Mouse (Mus musculus) midbrain, embryonic 16.5 days (tissue): ENCODE results near the gene Ube2cbp. TPM values are rescaled to one million over a fixed set of nuclear protein-coding genes. Genes with fewer than 3 reads are reported as not detected.

Source experiments
- ATAC-seq: fragments of 200-750 bp; cut with Nextera tagmentation; 2 replicates; pipeline ENCODE4 v1.8.0; 2017; ENCODE audit warnings: moderate TSS enrichment
- H3K27ac ChIP-seq: fragments of 300-500 bp; sonication (generic); 2 replicates; pipeline ENCODE4 v1.5.1; 2014; ENCODE audit warnings: mild to moderate bottlenecking, low read length, mixed read lengths
- H3K27me3 ChIP-seq: fragments of 300-500 bp; sonication (generic); 2 replicates; pipeline ENCODE4 v1.6.1; 2014; ENCODE audit warnings: low read depth, low read length, mixed read lengths; ENCODE audit not compliant: control insufficient read depth, insufficient read depth
- H3K36me3 ChIP-seq: fragments of 300-500 bp; sonication (generic); 2 replicates; pipeline ENCODE4 v1.6.1; 2014; ENCODE audit warnings: mild to moderate bottlenecking, low read length, moderate library complexity, mixed read lengths; ENCODE audit not compliant: control insufficient read depth, insufficient read depth
- H3K4me1 ChIP-seq: fragments of 300-500 bp; sonication (generic); 2 replicates; pipeline ENCODE4 v1.6.1; 2014; ENCODE audit warnings: mild to moderate bottlenecking, low read length, mixed read lengths; ENCODE audit not compliant: control insufficient read depth, insufficient read depth
- H3K4me2 ChIP-seq: fragments of 300-500 bp; sonication (generic); 2 replicates; pipeline ENCODE4 v1.6.1; 2014; ENCODE audit warnings: mild to moderate bottlenecking, low read length, mixed read lengths
- H3K4me3 ChIP-seq: fragments of 300-500 bp; sonication (generic); 2 replicates; pipeline ENCODE4 v1.5.1; 2014; ENCODE audit warnings: low read depth, mild to moderate bottlenecking, low read length, moderate library complexity, mixed read lengths
- H3K9ac ChIP-seq: fragments of 300-500 bp; sonication (generic); 2 replicates; pipeline ENCODE4 v1.6.1; 2014; ENCODE audit warnings: low read depth, low read length, mixed read lengths
- H3K9me3 ChIP-seq: fragments of 300-500 bp; sonication (generic); replicated peaks from 2 replicates; pipeline ENCODE4 v1.6.1; 2014; ENCODE audit warnings: mild to moderate bottlenecking, low read length, mixed read lengths; ENCODE audit not compliant: control insufficient read depth, poor library complexity, severe bottlenecking
- WGBS: fragments of 180-500 bp; shearing (Covaris S2); extraction: QIAGEN DNeasy Blood & Tissue Kit; methylation state at CpG from one replicate; pipeline ENCODE4 v1.1.7; 2014; 5-methylcytosine and 5-hydroxymethylcytosine counted together
- polyA plus RNA-seq: library from polyadenylated mRNA; unstranded; fragments of >200 nt; fragmentation: Nextera tagmentation; extraction: Ambion mirVana; gene quantifications from 2 replicates; pipeline ENCODE4 v1.2.1, GENCODE M21; 2015

Gene Ube2cbp
- polyA plus RNA-seq, 1 experiment from 2014 or later, result 7.8 TPM

DNA sequence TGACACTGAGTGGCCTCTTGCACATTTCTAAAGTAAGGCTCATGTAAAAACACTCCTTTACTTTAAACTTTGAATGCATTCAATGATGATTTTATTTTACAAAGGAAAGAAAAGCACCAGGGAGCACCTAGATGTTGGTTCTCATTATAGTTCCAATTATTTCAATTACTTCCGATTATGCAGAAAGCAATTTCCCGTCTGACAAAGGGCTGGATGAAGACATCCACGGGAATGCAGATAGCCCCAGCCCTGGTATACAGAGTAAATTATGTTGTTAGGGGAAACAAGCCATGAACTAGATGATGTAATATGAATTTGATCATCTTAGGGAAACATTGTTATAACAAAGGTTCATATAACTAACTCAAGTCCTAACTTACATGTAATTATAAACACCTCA is 113.3 kb downstream of the Ube2cbp start:
- Histone ChIP-seq H3K9me3 (no peaks in the 10 kb centered on the region), H3K9ac (no peak overlapping the region), H3K27ac (no peak overlapping the region), H3K4me2 (no peak overlapping the region), H3K4me1 (no peaks in the 10 kb centered on the region), H3K27me3 (no peaks in the 10 kb centered on the region), H3K4me3 (no peak overlapping the region), H3K36me3 (no peaks in the 10 kb centered on the region)
- WGBS, result 57% methylated on average over 3 of the region's 3 CpGs
- ATAC-seq, result no peak

DNA sequence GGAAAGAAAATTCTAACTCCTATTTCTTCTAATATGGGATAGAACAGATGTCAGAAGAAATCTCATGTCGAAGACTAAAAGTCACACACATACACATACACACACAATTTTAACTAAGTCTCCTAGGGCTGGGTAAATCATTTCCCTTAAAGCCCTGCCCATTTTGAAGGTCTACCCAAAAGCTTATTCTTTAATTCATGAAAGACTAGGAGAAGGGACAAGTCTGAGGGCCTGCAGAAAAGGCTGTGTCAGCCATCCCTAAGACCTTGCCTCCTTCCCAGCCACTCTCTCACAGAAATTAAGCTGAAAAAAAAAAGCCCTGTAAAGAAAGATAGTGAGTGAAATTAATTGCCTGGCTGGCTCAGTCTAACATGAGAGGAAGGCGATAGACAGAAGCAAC is 128.0 kb downstream of the Ube2cbp start:
- Histone ChIP-seq H3K36me3 (no peaks in the 10 kb centered on the region), H3K9ac (no peak overlapping the region), H3K4me2 (no peak overlapping the region), H3K27ac (no peak overlapping the region), H3K4me1 (no peaks in the 10 kb centered on the region; the same call in 1 of the 2 replicates), H3K4me3 (no peak overlapping the region), H3K9me3 (no peaks in the 10 kb centered on the region), H3K27me3 (no peaks in the 10 kb centered on the region)
- 80% methylated on average over 2 of the region's 2 CpGs for WGBS
- ATAC-seq, result no peak

DNA sequence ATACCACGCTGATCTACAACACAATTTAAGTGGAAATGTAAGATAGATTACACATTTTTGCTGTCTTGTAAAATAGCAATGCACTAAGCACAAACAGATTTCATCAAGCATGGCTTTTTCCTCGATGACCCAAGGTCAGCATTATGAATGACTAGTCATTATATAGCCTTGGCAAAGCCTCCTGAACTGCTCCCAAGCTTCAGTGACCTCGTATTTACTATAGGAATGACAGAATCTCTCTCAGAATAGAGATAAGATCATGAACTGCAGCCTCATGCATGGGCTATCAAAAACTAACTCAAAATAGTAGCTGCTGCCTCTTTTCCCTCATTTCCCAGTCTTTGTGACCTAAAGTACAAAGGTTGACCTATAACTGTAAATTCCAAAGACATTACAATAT is 128.4 kb downstream of the Ube2cbp start:
- 79% methylated on average over 3 of the region's 3 CpGs for WGBS
- H3K9ac ChIP-seq, result no peak overlapping the region
- H3K4me2 ChIP-seq, result no peak overlapping the region
- no peaks in the 10 kb centered on the region for H3K36me3 ChIP-seq
- no peaks in the 10 kb centered on the region for H3K9me3 ChIP-seq
- no peak overlapping the region for H3K27ac ChIP-seq
- no peaks in the 10 kb centered on the region for H3K27me3 ChIP-seq
- no peak overlapping the region for H3K4me3 ChIP-seq
- ATAC-seq, result no peak
- H3K4me1 ChIP-seq, result no peaks in the 10 kb centered on the region; the same call in 1 of the 2 replicates

DNA sequence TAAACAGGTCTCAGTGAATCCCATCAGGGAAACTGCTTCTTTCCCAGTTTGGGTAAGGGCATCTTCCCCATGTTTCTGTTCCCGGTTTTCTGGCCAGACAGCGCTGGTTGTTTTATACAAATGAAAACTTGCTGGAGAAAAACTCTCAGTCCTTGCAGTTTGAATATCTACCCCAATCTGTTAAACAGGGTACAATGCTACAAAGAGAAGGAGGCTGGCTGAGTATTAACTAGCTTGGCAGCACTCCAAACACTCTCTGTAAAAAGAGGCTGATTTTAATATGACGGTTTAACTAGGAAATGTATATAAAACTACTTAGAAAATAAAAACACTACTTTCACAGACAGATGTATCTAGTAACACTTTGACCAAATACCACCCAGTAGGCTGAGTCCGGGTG is 129.2 kb downstream of the Ube2cbp start:
- no peak overlapping the region for H3K4me2 ChIP-seq
- H3K36me3 ChIP-seq, result no peaks in the 10 kb centered on the region
- no peaks in the 10 kb centered on the region; the same call in 1 of the 2 replicates for H3K4me1 ChIP-seq
- no peak overlapping the region for H3K4me3 ChIP-seq
- H3K9me3 ChIP-seq, result no peaks in the 10 kb centered on the region
- no peak overlapping the region for H3K27ac ChIP-seq
- ATAC-seq, result no peak
- no peak overlapping the region for H3K9ac ChIP-seq
- WGBS, result 61% methylated on average over 4 of the region's 4 CpGs
- H3K27me3 ChIP-seq, result no peaks in the 10 kb centered on the region

DNA sequence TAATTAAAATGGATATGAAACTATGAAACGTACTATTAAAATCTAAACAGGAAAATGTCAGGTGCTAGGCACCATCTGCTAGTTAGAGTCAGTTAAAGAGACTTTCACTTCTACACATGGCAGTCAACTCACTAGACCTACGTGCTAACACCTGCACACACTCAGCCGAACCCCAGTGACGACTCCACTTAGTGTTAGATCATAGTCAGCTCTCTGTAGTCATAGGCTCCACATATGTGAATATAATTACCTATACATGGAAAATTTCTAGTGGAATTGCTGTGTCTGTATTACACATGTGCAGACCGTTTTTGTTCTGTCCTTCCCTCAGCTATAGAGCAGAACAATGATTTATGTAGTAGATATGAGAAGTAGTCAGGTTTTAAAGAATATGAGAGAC is 130.4 kb downstream of the Ube2cbp start:
- Histone ChIP-seq H3K4me1 (no peaks in the 10 kb centered on the region; the same call in 1 of the 2 replicates), H3K4me2 (no peak overlapping the region), H3K9me3 (no peaks in the 10 kb centered on the region), H3K9ac (no peak overlapping the region), H3K36me3 (no peaks in the 10 kb centered on the region), H3K4me3 (no peak overlapping the region), H3K27me3 (no peaks in the 10 kb centered on the region), H3K27ac (no peak overlapping the region)
- 93% methylated on average over 5 of the region's 5 CpGs for WGBS
- no peak for ATAC-seq

DNA sequence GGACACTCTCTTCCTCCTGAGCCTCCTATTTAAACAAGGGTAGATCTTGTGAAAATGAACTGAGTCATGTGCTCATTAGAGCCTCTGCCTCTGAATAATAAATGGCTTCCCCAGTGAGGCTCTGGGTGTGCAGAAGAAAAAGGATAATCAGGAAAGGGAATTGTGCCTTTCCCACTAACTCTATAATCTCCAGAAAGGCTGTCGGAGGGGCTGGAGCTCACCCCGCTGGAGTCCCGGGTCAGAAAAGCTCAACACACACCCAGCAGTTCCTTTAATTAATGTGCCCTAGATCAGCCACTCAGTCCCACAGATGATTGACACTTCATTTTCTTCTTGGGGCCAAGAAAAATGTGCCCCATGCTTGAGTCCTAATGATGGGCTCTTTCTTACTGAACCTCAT is 134.2 kb downstream of the Ube2cbp start:
- H3K4me3 ChIP-seq, result no peak overlapping the region
- no peaks in the 10 kb centered on the region; the same call in 1 of the 2 replicates for H3K4me1 ChIP-seq
- 44% methylated on average over 3 of the region's 3 CpGs for WGBS
- no peak for ATAC-seq
- H3K9ac ChIP-seq, result no peak overlapping the region
- H3K27ac ChIP-seq, result no peak overlapping the region
- no peaks in the 10 kb centered on the region for H3K27me3 ChIP-seq
- H3K9me3 ChIP-seq, result no peaks in the 10 kb centered on the region
- H3K36me3 ChIP-seq, result no peaks in the 10 kb centered on the region
- H3K4me2 ChIP-seq, result no peak overlapping the region

DNA sequence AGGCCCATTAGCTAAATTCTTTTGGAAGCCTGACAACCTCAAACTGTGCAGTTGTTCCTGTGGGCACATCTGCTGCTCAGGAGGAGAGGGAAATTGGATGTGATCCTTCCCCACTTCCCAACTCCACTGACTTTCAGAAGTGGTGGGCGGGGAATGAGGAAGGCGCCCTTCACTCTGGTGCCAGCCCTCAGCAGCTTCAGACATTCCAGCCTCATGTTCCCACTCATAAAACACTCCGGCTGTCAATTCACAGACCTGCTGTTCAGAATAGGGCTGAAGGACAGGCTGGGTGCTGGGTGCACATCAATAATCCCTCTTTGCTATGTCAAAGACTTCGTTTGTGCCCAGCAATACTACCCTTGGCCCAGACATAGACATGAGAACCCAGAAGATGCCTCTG is 136.5 kb downstream of the Ube2cbp start:
- Histone ChIP-seq H3K4me2 (no peak overlapping the region), H3K36me3 (no peaks in the 10 kb centered on the region), H3K4me1 (no peaks in the 10 kb centered on the region), H3K27me3 (no peaks in the 10 kb centered on the region), H3K4me3 (no peak overlapping the region), H3K27ac (no peak overlapping the region), H3K9ac (no peak overlapping the region), H3K9me3 (no peaks in the 10 kb centered on the region)
- 71% methylated on average over 4 of the region's 4 CpGs for WGBS
- ATAC-seq, result no peak

DNA sequence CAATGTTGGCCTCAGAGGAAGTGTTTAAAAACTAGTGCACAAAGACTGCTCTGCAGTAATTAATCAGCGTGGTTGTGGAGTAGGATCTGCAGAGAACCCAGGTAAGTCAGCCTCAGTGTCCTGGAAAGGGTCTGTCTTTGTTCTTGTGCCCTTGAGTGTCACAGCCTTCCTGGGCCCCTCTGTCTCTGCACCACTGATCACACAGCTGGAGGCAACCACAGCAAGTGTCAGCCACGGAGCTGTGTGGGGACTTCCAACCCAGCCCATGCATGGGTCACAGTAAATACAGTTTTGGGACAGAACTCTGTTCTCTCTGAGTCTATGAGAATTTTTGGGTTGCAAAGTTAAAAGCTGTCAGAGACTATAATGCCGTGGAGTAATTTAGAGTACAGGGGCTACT is 137.4 kb downstream of the Ube2cbp start:
- no peak overlapping the region for H3K9ac ChIP-seq
- 47% methylated on average over 3 of the region's 3 CpGs for WGBS
- H3K27me3 ChIP-seq, result no peaks in the 10 kb centered on the region
- no peak overlapping the region for H3K4me2 ChIP-seq
- no peaks in the 10 kb centered on the region for H3K9me3 ChIP-seq
- H3K4me3 ChIP-seq, result no peak overlapping the region
- no peak for ATAC-seq
- no peaks in the 10 kb centered on the region for H3K4me1 ChIP-seq
- no peaks in the 10 kb centered on the region for H3K36me3 ChIP-seq
- no peak overlapping the region for H3K27ac ChIP-seq

DNA sequence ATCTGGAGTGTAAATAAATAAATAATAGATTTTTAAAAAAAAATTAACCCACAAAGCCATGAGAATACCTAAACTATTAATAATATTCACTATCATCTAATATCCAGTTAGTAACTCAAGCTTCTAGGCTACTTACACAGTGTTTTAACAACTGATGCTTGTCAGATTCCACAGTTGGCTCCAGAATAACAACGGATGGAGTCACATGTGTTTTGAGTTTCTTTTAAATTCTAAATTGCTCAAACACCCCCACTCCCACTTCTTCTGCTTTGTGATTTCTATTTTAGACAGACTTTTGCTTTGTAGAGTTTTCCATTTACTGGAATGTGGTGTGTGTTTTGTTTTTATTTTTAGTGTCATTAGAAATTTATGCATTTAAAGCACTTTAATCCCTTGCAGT is 140.0 kb downstream of the Ube2cbp start:
- H3K9ac ChIP-seq, result no peak overlapping the region
- no peaks in the 10 kb centered on the region for H3K9me3 ChIP-seq
- ATAC-seq, result no peak
- no peaks in the 10 kb centered on the region for H3K36me3 ChIP-seq
- H3K4me3 ChIP-seq, result no peak overlapping the region
- H3K4me2 ChIP-seq, result no peak overlapping the region
- WGBS, result 90% methylated on average over 1 of the region's 1 CpGs
- no peak overlapping the region for H3K27ac ChIP-seq
- H3K27me3 ChIP-seq, result no peaks in the 10 kb centered on the region
- H3K4me1 ChIP-seq, result no peaks in the 10 kb centered on the region
